Mouse (Mus musculus) mesoderm, embryonic 11.5 days (tissue): ENCODE data around the gene Gm11983.
"Not testable (repeated sequence)": the region's sequence is repeated elsewhere in the genome, so short reads cannot be mapped to it uniquely, and the experiment has no call there.

Experiments
- DNase-seq: peaks from one replicate; pipeline ENCODE4 v3.0.0-alpha.2; 2012; ENCODE audit warnings: low read depth, low spot score

The Gm11983 gene

GRCm38 (mm10) chr11:6837554-6837953, at the start of gene Gm11983:
Gene Gm11983 (minus strand): TSS chr11:6837654.
- DNase-seq, result no peak

GRCm38 (mm10) chr11:6883045-6883444, 45.6 kb upstream of the Gm11983 start:
- not testable (repeated sequence) for DNase-seq

GRCm38 (mm10) chr11:6881614-6882013, 44.2 kb upstream of the Gm11983 start:
- no peak for DNase-seq

GRCm38 (mm10) chr11:6877740-6878139, 40.3 kb upstream of the Gm11983 start:
- no peak for DNase-seq

- DNase-seq, result no peak
These were observed 33.5 kb upstream of the Gm11983 start for GRCm38 (mm10) chr11:6870947-6871346.

- DNase-seq, result no peak
These were observed 28.1 kb upstream of the Gm11983 start for GRCm38 (mm10) chr11:6865536-6865935.

GRCm38 (mm10) chr11:6862185-6862584, 24.7 kb upstream of the Gm11983 start:
- no peak for DNase-seq

- peak; percentile 20 for DNase-seq
These were observed 22.7 kb upstream of the Gm11983 start for GRCm38 (mm10) chr11:6859898-6860858.

GRCm38 (mm10) chr11:6859096-6859495, 21.6 kb upstream of the Gm11983 start:
- DNase-seq, result no peak

- DNase-seq, result no peak
These were observed 18.5 kb upstream of the Gm11983 start for GRCm38 (mm10) chr11:6855942-6856341.

- DNase-seq, result not testable (repeated sequence)
These were observed 15.9 kb upstream of the Gm11983 start for GRCm38 (mm10) chr11:6853366-6853765.

GRCm38 (mm10) chr11:6843831-6844230, 6.4 kb upstream of the Gm11983 start:
- no peak for DNase-seq

GRCm38 (mm10) chr11:6842160-6842559, 4.7 kb upstream of the Gm11983 start:
- no peak for DNase-seq

- no peak for DNase-seq
These were observed 3.3 kb upstream of the Gm11983 start for GRCm38 (mm10) chr11:6840775-6841174.

GRCm38 (mm10) chr11:6834636-6835035, 2.8 kb downstream of the Gm11983 start:
- DNase-seq, result no peak

- DNase-seq, result no peak
These were observed 3.7 kb downstream of the Gm11983 start for GRCm38 (mm10) chr11:6833731-6834130.

GRCm38 (mm10) chr11:6831931-6832330, 5.5 kb downstream of the Gm11983 start:
- DNase-seq, result no peak

- DNase-seq, result no peak
These were observed 9.3 kb downstream of the Gm11983 start for GRCm38 (mm10) chr11:6828196-6828595.

- no peak for DNase-seq
These were observed 11.3 kb downstream of the Gm11983 start for GRCm38 (mm10) chr11:6826157-6826556.

GRCm38 (mm10) chr11:6823176-6823575, 14.3 kb downstream of the Gm11983 start:
- no peak for DNase-seq

GRCm38 (mm10) chr11:6814486-6814885, 23.0 kb downstream of the Gm11983 start:
- no peak for DNase-seq

GRCm38 (mm10) chr11:6802879-6803278, 34.6 kb downstream of the Gm11983 start:
- not testable (repeated sequence) for DNase-seq

- peak; percentile 12 for DNase-seq
These were observed 46.8 kb downstream of the Gm11983 start for GRCm38 (mm10) chr11:6790690-6791089.
